Mouse (Mus musculus) hindbrain, embryonic 10.5 days (tissue): ENCODE measurements around the gene Rnd2. TPM values are rescaled to one million over a fixed set of nuclear protein-coding genes. Genes with fewer than 3 reads are reported as not detected.
A peak's percentile ranks its signal among the peaks of the same experiment; 100 is the strongest.

ENCODE experiments used
- DNase-seq: peaks from one replicate; pipeline ENCODE4 v3.0.0-alpha.2; 2017; ENCODE audit warnings: low spot score
- H3K27ac ChIP-seq: fragments of 300-500 bp; sonication (generic); 2 replicates; pipeline ENCODE4 v1.5.1; 2016; ENCODE audit warnings: mild to moderate bottlenecking, moderate library complexity
- H3K27me3 ChIP-seq: fragments of 300-500 bp; sonication (generic); 2 replicates; pipeline ENCODE4 v1.6.1; 2016; ENCODE audit warnings: mild to moderate bottlenecking; ENCODE audit not compliant: poor library complexity, insufficient read depth, severe bottlenecking
- H3K36me3 ChIP-seq: fragments of 300-500 bp; sonication (generic); 2 replicates; pipeline ENCODE4 v1.6.1; 2016; ENCODE audit warnings: mild to moderate bottlenecking, moderate library complexity
- H3K4me1 ChIP-seq: fragments of 300-500 bp; sonication (generic); replicated peaks from 2 replicates; pipeline ENCODE4 v1.6.1; 2016; ENCODE audit warnings: mild to moderate bottlenecking
- H3K4me3 ChIP-seq: fragments of 300-500 bp; sonication (generic); 2 replicates; pipeline ENCODE4 v1.5.1; 2016; ENCODE audit warnings: mild to moderate bottlenecking, moderate library complexity
- H3K9me3 ChIP-seq: fragments of 300-500 bp; sonication (generic); 2 replicates; pipeline ENCODE4 v1.6.1; 2016; ENCODE audit warnings: mild to moderate bottlenecking, moderate library complexity
- WGBS: fragments of 180-500 bp; shearing (Covaris S2); methylation state at CpG from one replicate; pipeline ENCODE4 v1.1.7; 2016; 5-methylcytosine and 5-hydroxymethylcytosine counted together
- polyA plus RNA-seq: library from polyadenylated mRNA; unstranded; fragments of >200 nt; fragmentation: Nextera tagmentation; extraction: Ambion mirVana; gene quantifications from 2 replicates; pipeline ENCODE4 v1.2.1, GENCODE M21; 2016

The Rnd2 gene
- polyA plus RNA-seq, 1 experiment from 2014 or later = 208 TPM

GRCm38 (mm10) chr11:101477552-101478211 lies 12.9 kb downstream of the Rnd2 start:
- 28% methylated on average over 10 of the region's 10 CpGs for WGBS
- Histone ChIP-seq H3K9me3 (no peaks in the 10 kb centered on the region), H3K4me3 (peak overlapping the region; percentile 49), H3K36me3 (0 out of 2 replicates have a peak, but pooled peaks cover under 1% of the 10 kb centered on the region), H3K4me1 (peaks cover 59% of the 10 kb centered on the region), H3K27ac (peak overlapping the region; percentile 96), H3K27me3 (no peaks in the 10 kb centered on the region)
- peak; percentile 63 for DNase-seq

GRCm38 (mm10) chr11:101479171-101479635 lies 14.4 kb downstream of the Rnd2 start:
- Histone ChIP-seq H3K36me3 (no peaks in the 10 kb centered on the region), H3K4me1 (peaks cover 64% of the 10 kb centered on the region), H3K4me3 (peak overlapping the region; percentile 49), H3K9me3 (no peaks in the 10 kb centered on the region), H3K27me3 (no peaks in the 10 kb centered on the region), H3K27ac (peak overlapping the region; percentile 96)
- DNase-seq = peak; percentile 89
- 5% methylated on average over 18 of the region's 18 CpGs for WGBS

GRCm38 (mm10) chr11:101480912-101481311 lies 16.1 kb downstream of the Rnd2 start:
- peaks cover 66% of the 10 kb centered on the region for H3K4me1 ChIP-seq
- H3K4me3 ChIP-seq = no peak overlapping the region
- H3K27ac ChIP-seq = peak overlapping the region; percentile 96
- no peaks in the 10 kb centered on the region for H3K9me3 ChIP-seq
- no peak for DNase-seq
- 64% methylated on average over 6 of the region's 6 CpGs for WGBS
- H3K27me3 ChIP-seq = no peaks in the 10 kb centered on the region
- H3K36me3 ChIP-seq = no peaks in the 10 kb centered on the region

GRCm38 (mm10) chr11:101483804-101484203 lies 19.0 kb downstream of the Rnd2 start:
- H3K36me3 ChIP-seq = peaks cover 27% of the 10 kb centered on the region
- 43% methylated on average over 3 of the region's 3 CpGs for WGBS
- H3K27me3 ChIP-seq = no peaks in the 10 kb centered on the region
- peaks cover 51% of the 10 kb centered on the region for H3K4me1 ChIP-seq
- H3K27ac ChIP-seq = peak overlapping the region; percentile 79
- H3K9me3 ChIP-seq = no peaks in the 10 kb centered on the region
- DNase-seq = no peak
- H3K4me3 ChIP-seq = no peak overlapping the region

- Histone ChIP-seq H3K9me3 (no peaks in the 10 kb centered on the region), H3K36me3 (peaks cover 32% of the 10 kb centered on the region), H3K4me1 (peaks cover 47% of the 10 kb centered on the region), H3K4me3 (no peak overlapping the region), H3K27me3 (no peaks in the 10 kb centered on the region), H3K27ac (peak overlapping the region; percentile 74)
- no peak for DNase-seq
- 76% methylated on average over 6 of the region's 6 CpGs for WGBS
These were observed 19.4 kb downstream of the Rnd2 start for GRCm38 (mm10) chr11:101484245-101484644.

- peak overlapping the region; percentile 74; the same call in 1 of the 2 replicates for H3K27ac ChIP-seq
- H3K36me3 ChIP-seq = peaks cover 37% of the 10 kb centered on the region
- H3K4me1 ChIP-seq = peaks cover 41% of the 10 kb centered on the region
- H3K27me3 ChIP-seq = no peaks in the 10 kb centered on the region
- H3K9me3 ChIP-seq = no peaks in the 10 kb centered on the region
- DNase-seq = no peak
- H3K4me3 ChIP-seq = no peak overlapping the region
- WGBS = 85% methylated on average over 7 of the region's 7 CpGs
These were observed 20.0 kb downstream of the Rnd2 start for GRCm38 (mm10) chr11:101484814-101485213.

- 69% methylated on average over 6 of the region's 6 CpGs for WGBS
- Histone ChIP-seq H3K9me3 (no peaks in the 10 kb centered on the region), H3K4me1 (peaks cover 33% of the 10 kb centered on the region), H3K36me3 (peaks cover 45% of the 10 kb centered on the region), H3K27me3 (no peaks in the 10 kb centered on the region), H3K4me3 (no peak overlapping the region), H3K27ac (peak overlapping the region; percentile 72)
- DNase-seq = peak; percentile 20
These were observed 20.8 kb downstream of the Rnd2 start for GRCm38 (mm10) chr11:101485509-101486028.

GRCm38 (mm10) chr11:101486126-101486525 lies 21.3 kb downstream of the Rnd2 start:
- H3K9me3 ChIP-seq = no peaks in the 10 kb centered on the region
- H3K36me3 ChIP-seq = peaks cover 48% of the 10 kb centered on the region
- no peaks in the 10 kb centered on the region for H3K27me3 ChIP-seq
- DNase-seq = no peak
- H3K27ac ChIP-seq = peak overlapping the region; percentile 72; the same call in 1 of the 2 replicates
- WGBS = 85% methylated on average over 6 of the region's 6 CpGs
- H3K4me1 ChIP-seq = peaks cover 28% of the 10 kb centered on the region
- no peak overlapping the region for H3K4me3 ChIP-seq

- 90% methylated on average over 5 of the region's 5 CpGs for WGBS
- Histone ChIP-seq H3K4me1 (no peaks in the 10 kb centered on the region), H3K36me3 (peaks cover 99% of the 10 kb centered on the region), H3K27me3 (no peaks in the 10 kb centered on the region), H3K27ac (no peak overlapping the region), H3K4me3 (no peak overlapping the region), H3K9me3 (no peaks in the 10 kb centered on the region)
- DNase-seq = no peak
These were observed 41.5 kb downstream of the Rnd2 start for GRCm38 (mm10) chr11:101506269-101506780.

GRCm38 (mm10) chr11:101507090-101507489 lies 42.3 kb downstream of the Rnd2 start:
- WGBS = 93% methylated on average over 7 of the region's 7 CpGs
- Histone ChIP-seq H3K4me3 (no peak overlapping the region), H3K27ac (no peak overlapping the region), H3K27me3 (no peaks in the 10 kb centered on the region), H3K9me3 (no peaks in the 10 kb centered on the region), H3K4me1 (no peaks in the 10 kb centered on the region), H3K36me3 (peaks cover 99% of the 10 kb centered on the region)
- DNase-seq = no peak

GRCm38 (mm10) chr11:101518937-101519336 lies 54.1 kb downstream of the Rnd2 start:
- no peaks in the 10 kb centered on the region for H3K4me1 ChIP-seq
- H3K27me3 ChIP-seq = no peaks in the 10 kb centered on the region
- H3K36me3 ChIP-seq = peaks cover 75% of the 10 kb centered on the region
- no peak for DNase-seq
- no peak overlapping the region for H3K27ac ChIP-seq
- 89% methylated on average over 5 of the region's 5 CpGs for WGBS
- no peak overlapping the region for H3K4me3 ChIP-seq
- peaks cover 3% of the 10 kb centered on the region for H3K9me3 ChIP-seq

GRCm38 (mm10) chr11:101519364-101519763 lies 54.6 kb downstream of the Rnd2 start:
- Histone ChIP-seq H3K27ac (no peak overlapping the region), H3K4me1 (no peaks in the 10 kb centered on the region), H3K27me3 (no peaks in the 10 kb centered on the region), H3K9me3 (no peaks in the 10 kb centered on the region), H3K4me3 (no peak overlapping the region), H3K36me3 (peaks cover 75% of the 10 kb centered on the region)
- WGBS = 90% methylated on average over 6 of the region's 6 CpGs
- no peak for DNase-seq
